Mouse (Mus musculus) left cerebral cortex, postnatal 14 days (tissue): ENCODE results near the gene Lrig1. TPM values are rescaled to one million over a fixed set of nuclear protein-coding genes. Genes with fewer than 3 reads are reported as not detected.

Source experiments
- DNase-seq, 2 experiments: peaks; one replicate each; pipeline ENCODE4 v3.0.0; 2021 to 2022; ENCODE audit warnings: low spot score in 2 of 2, mixed read lengths in 1 of 2
- intact Hi-C: fragments of 180-260 bp; cut with DNase I; formaldehyde crosslinking; loops from one replicate; pipeline ENCODE4 v1.15.1; 2025
- long read RNA-seq, 2 experiments: library from polyadenylated mRNA; stranded (forward); transcript quantifications; one replicate each; pipeline ENCODE4 v2.0.0; 2021
- total RNA-seq, 2 experiments: library from RNA; stranded (reverse); gene quantifications; 2 replicates each; pipeline ENCODE4 v1.2.3; 2021

Gene Lrig1
- total RNA-seq: 10 to 100 TPM; 28.5 to 30.6 TPM
- long read RNA-seq, experiment 1, full-length matches to known transcripts: 2 of 7 reads
- long read RNA-seq, experiment 1, partial matches to known transcripts: 5 of 7 reads
- long read RNA-seq, experiment 1, other reads (novel, unspliced or antisense): 0 of 7 reads
- long read RNA-seq, experiment 2, full-length matches to known transcripts: 3 of 12 reads
- long read RNA-seq, experiment 2, partial matches to known transcripts: 8 of 12 reads
- long read RNA-seq, experiment 2, other reads (novel, unspliced or antisense): 1 of 12 reads

- peak; percentile 96 for DNase-seq
- intact Hi-C loops: loop anchor here (5.0 kb wide), 1 partner anchor 267 kb away; no protein-coding TSS in a partner anchor
Observed at GRCm38 (mm10) chr6:94700067-94700491, at the start of gene Lrig1. Gene Lrig1, minus strand, starts transcription at chr6:94700158.

GRCm38 (mm10) chr6:94749626-94750025 lies 49.7 kb upstream of the Lrig1 start:
- DNase-seq: no peak
- intact Hi-C loops: no loop called here

GRCm38 (mm10) chr6:94748361-94748760 lies 48.4 kb upstream of the Lrig1 start:
- intact Hi-C loops: no loop called here
- DNase-seq: no peak

GRCm38 (mm10) chr6:94740117-94740729 lies 40.3 kb upstream of the Lrig1 start:
- intact Hi-C loops: no loop called here
- no peak for DNase-seq

- no peak for DNase-seq
- intact Hi-C loops: no loop called here
Observed at GRCm38 (mm10) chr6:94738647-94739046, 38.7 kb upstream of the Lrig1 start.

- DNase-seq: no peak
- intact Hi-C loops: no loop called here
Observed at GRCm38 (mm10) chr6:94733878-94734277, 33.9 kb upstream of the Lrig1 start.

- intact Hi-C loops: no loop called here
- no peak for DNase-seq
Observed at GRCm38 (mm10) chr6:94729847-94730246, 29.9 kb upstream of the Lrig1 start.

- intact Hi-C loops: no loop called here
- no peak for DNase-seq
Observed at GRCm38 (mm10) chr6:94729132-94729531, 29.2 kb upstream of the Lrig1 start.

- DNase-seq: no peak
- intact Hi-C loops: no loop called here
Observed at GRCm38 (mm10) chr6:94724612-94725011, 24.7 kb upstream of the Lrig1 start.

GRCm38 (mm10) chr6:94718607-94719346 lies 18.8 kb upstream of the Lrig1 start:
- intact Hi-C loops: no loop called here
- no peak for DNase-seq

GRCm38 (mm10) chr6:94717705-94718489 lies 17.9 kb upstream of the Lrig1 start:
- intact Hi-C loops: no loop called here
- peak in 1 of 2 experiments; percentile 14 for DNase-seq

- DNase-seq: no peak
- intact Hi-C loops: no loop called here
Observed at GRCm38 (mm10) chr6:94715645-94715940, 15.6 kb upstream of the Lrig1 start.

GRCm38 (mm10) chr6:94714815-94715644 lies 15.1 kb upstream of the Lrig1 start:
- DNase-seq: no peak
- intact Hi-C loops: no loop called here

GRCm38 (mm10) chr6:94709832-94710231 lies 9.9 kb upstream of the Lrig1 start:
- no peak for DNase-seq
- intact Hi-C loops: no loop called here

- intact Hi-C loops: no loop called here
- DNase-seq: no peak
Observed at GRCm38 (mm10) chr6:94709150-94709549, 9.2 kb upstream of the Lrig1 start.

- DNase-seq: no peak
- intact Hi-C loops: no loop called here
Observed at GRCm38 (mm10) chr6:94707254-94707653, 7.3 kb upstream of the Lrig1 start.

GRCm38 (mm10) chr6:94705931-94706330 lies 6.0 kb upstream of the Lrig1 start:
- intact Hi-C loops: no loop called here
- DNase-seq: no peak

GRCm38 (mm10) chr6:94702993-94703392 lies 3.0 kb upstream of the Lrig1 start:
- intact Hi-C loops: loop anchor here (5.0 kb wide), 1 partner anchor 264 kb away; no protein-coding TSS in a partner anchor

GRCm38 (mm10) chr6:94701071-94701470 lies 1.1 kb upstream of the Lrig1 start:
- intact Hi-C loops: loop anchor here (5.0 kb wide), 1 partner anchor 266 kb away; no protein-coding TSS in a partner anchor
- DNase-seq: no peak

More at GRCm38 (mm10) chr6:94702993-94703392, 3.0 kb upstream of the Lrig1 start:
- no peak for DNase-seq
